Mouse (Mus musculus) liver, postnatal 0 days (tissue): ENCODE measurements around the gene Chrna1. TPM values are rescaled to one million over a fixed set of nuclear protein-coding genes. Genes with fewer than 3 reads are reported as not detected.
A peak's percentile ranks its signal among the peaks of the same experiment; 100 is the strongest.

Source experiments
- ATAC-seq: fragments of 200-750 bp; cut with Nextera tagmentation; 2 replicates; pipeline ENCODE4 v1.8.0; 2017; ENCODE audit warnings: mild to moderate bottlenecking, moderate library complexity
- DNase-seq: peaks from one replicate; pipeline ENCODE4 v3.0.0-alpha.2; 2016
- H3K27ac ChIP-seq: fragments of 300-500 bp; sonication (generic); 2 replicates; pipeline ENCODE4 v1.5.1; 2014; ENCODE audit warnings: antibody characterized with exemption, moderate library complexity, mild to moderate bottlenecking, low read depth
- H3K27me3 ChIP-seq: fragments of 300-500 bp; sonication (generic); 2 replicates; pipeline ENCODE4 v1.6.1; 2014; ENCODE audit warnings: low read length, control low read depth, mixed read lengths; ENCODE audit not compliant: insufficient read depth
- H3K36me3 ChIP-seq: fragments of 300-500 bp; sonication (generic); replicated peaks from 2 replicates; pipeline ENCODE4 v1.6.1; 2014; ENCODE audit warnings: mild to moderate bottlenecking, control low read depth, low read length, moderate library complexity, mixed read lengths; ENCODE audit not compliant: insufficient read depth
- H3K4me1 ChIP-seq: fragments of 300-500 bp; sonication (generic); 2 replicates; pipeline ENCODE4 v1.6.1; 2014; ENCODE audit warnings: antibody characterized with exemption, mild to moderate bottlenecking, control low read depth; ENCODE audit not compliant: insufficient read depth
- H3K4me2 ChIP-seq: fragments of 300-500 bp; sonication (generic); 2 replicates; pipeline ENCODE4 v1.6.1; 2014; ENCODE audit warnings: low read depth, mild to moderate bottlenecking, low read length, moderate library complexity, mixed read lengths
- H3K4me3 ChIP-seq: fragments of 300-500 bp; sonication (generic); 2 replicates; pipeline ENCODE4 v1.5.1; 2014; ENCODE audit warnings: low read depth, low read length
- H3K9ac ChIP-seq: fragments of 300-500 bp; sonication (generic); replicated peaks from 2 replicates; pipeline ENCODE4 v1.6.1; 2014; ENCODE audit warnings: mild to moderate bottlenecking, moderate library complexity
- H3K9me3 ChIP-seq: fragments of 300-500 bp; sonication (generic); 2 replicates; pipeline ENCODE4 v1.6.1; 2016; ENCODE audit warnings: mild to moderate bottlenecking, control low read depth, low read length, mixed read lengths
- CTCF ChIP-seq: sonication (generic); IDR thresholded peaks from 2 replicates; pipeline ENCODE4 v1.5.1; 2016; ENCODE audit warnings: antibody characterized with exemption, low read depth
- EP300 ChIP-seq: IDR thresholded peaks from 2 replicates; pipeline ENCODE4 v1.6.1; 2016; ENCODE audit warnings: antibody characterized with exemption, low read depth, mild to moderate bottlenecking
- WGBS: fragments of 180-500 bp; shearing (Covaris S2); extraction: QIAGEN DNeasy Blood & Tissue Kit; methylation state at CpG from one replicate; pipeline ENCODE4 v1.1.7; 2014; ENCODE audit not compliant: insufficient replicate concordance; 5-methylcytosine and 5-hydroxymethylcytosine counted together
- polyA plus RNA-seq: library from polyadenylated mRNA; unstranded; fragments of >200 nt; fragmentation: Nextera tagmentation; extraction: Ambion mirVana; gene quantifications from 2 replicates; pipeline ENCODE4 v1.2.1, GENCODE M21; 2015

The Chrna1 gene
- polyA plus RNA-seq, 1 experiment from 2014 or later, result 0.06 TPM

GRCm38 (mm10) chr2:73574418-73574817, 5.7 kb downstream of the Chrna1 start:
- Histone ChIP-seq H3K4me3 (no peak overlapping the region), H3K4me2 (no peak overlapping the region), H3K27me3 (no peaks in the 10 kb centered on the region), H3K9me3 (no peaks in the 10 kb centered on the region), H3K27ac (no peak overlapping the region), H3K36me3 (no peaks in the 10 kb centered on the region), H3K9ac (no peak overlapping the region), H3K4me1 (no peaks in the 10 kb centered on the region)
- TF ChIP-seq EP300 (no peak), CTCF (no peak)
- DNase-seq, result no peak
- WGBS, result 64% methylated on average over 6 of the region's 6 CpGs
- ATAC-seq, result no peak

GRCm38 (mm10) chr2:73573556-73573955, 6.6 kb downstream of the Chrna1 start:
- Histone ChIP-seq H3K9me3 (no peaks in the 10 kb centered on the region), H3K4me3 (no peak overlapping the region), H3K9ac (no peak overlapping the region), H3K27me3 (no peaks in the 10 kb centered on the region), H3K4me2 (no peak overlapping the region), H3K27ac (no peak overlapping the region), H3K36me3 (no peaks in the 10 kb centered on the region), H3K4me1 (no peaks in the 10 kb centered on the region)
- no peak for TF ChIP-seq CTCF
- TF ChIP-seq EP300, result no peak
- ATAC-seq, result no peak
- DNase-seq, result no peak
- 75% methylated on average over 4 of the region's 4 CpGs for WGBS

DNA sequence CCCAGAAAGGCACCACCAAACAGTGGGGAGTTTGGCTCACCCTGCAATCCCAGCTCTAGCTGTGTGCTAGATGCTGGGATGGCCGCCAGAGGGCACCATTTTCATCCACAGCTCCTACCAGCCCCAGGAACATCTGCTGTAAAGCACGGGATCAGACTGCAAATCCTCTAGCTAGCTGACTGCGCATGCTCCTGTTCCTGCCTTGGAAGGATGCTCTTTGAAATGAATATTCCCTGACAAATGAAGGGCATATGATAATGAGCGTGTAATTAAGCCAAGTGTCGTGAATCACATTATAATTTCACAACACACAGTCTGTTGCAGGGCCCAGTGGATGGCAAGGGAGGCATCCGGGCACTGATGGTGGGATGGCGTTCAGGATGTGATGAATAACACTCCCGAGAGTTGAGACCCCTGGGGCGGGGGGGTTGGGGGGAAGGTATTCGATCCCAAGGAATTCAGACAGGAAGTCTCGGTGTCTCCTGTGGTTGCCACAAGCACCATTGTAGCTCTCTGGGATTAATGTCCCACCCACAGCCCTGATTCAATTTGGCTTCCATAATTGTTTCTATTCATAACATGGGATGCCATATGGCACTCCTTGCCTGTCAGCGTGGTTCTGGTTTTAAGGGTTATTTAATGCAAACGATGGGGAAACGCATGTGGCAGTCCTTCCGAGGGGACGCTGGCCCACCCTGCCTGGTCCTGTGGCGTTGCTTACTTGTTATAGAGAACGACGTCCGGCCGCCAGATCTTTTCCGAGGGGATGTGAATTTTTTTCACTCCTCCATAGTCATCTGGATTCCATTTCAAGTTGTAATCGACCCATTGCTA, 7.4 kb downstream of the Chrna1 start:
- no peak overlapping the region for H3K4me3 ChIP-seq
- TF ChIP-seq EP300, result no peak
- TF ChIP-seq CTCF, result peak; percentile 81
- H3K27me3 ChIP-seq, result no peaks in the 10 kb centered on the region
- no peaks in the 10 kb centered on the region for H3K9me3 ChIP-seq
- WGBS, result 44% methylated on average over 23 of the region's 23 CpGs
- DNase-seq (peak; percentile 68), ATAC-seq (peak; percentile 56; the same call in 1 of the 2 replicates)
- H3K36me3 ChIP-seq, result no peaks in the 10 kb centered on the region
- no peak overlapping the region for H3K4me2 ChIP-seq
- H3K9ac ChIP-seq, result no peak overlapping the region
- H3K27ac ChIP-seq, result no peak overlapping the region
- no peaks in the 10 kb centered on the region for H3K4me1 ChIP-seq

- 68% methylated on average over 6 of the region's 6 CpGs for WGBS
- H3K27ac ChIP-seq, result no peak overlapping the region
- no peak overlapping the region for H3K9ac ChIP-seq
- H3K4me1 ChIP-seq, result no peaks in the 10 kb centered on the region
- H3K27me3 ChIP-seq, result no peaks in the 10 kb centered on the region
- DNase-seq (no peak), ATAC-seq (no peak)
- TF ChIP-seq CTCF (no peak), EP300 (no peak)
- no peak overlapping the region for H3K4me3 ChIP-seq
- H3K9me3 ChIP-seq, result no peaks in the 10 kb centered on the region
- H3K4me2 ChIP-seq, result no peak overlapping the region
- H3K36me3 ChIP-seq, result no peaks in the 10 kb centered on the region
Measured at GRCm38 (mm10) chr2:73571901-73572300, 8.2 kb downstream of the Chrna1 start.

DNA sequence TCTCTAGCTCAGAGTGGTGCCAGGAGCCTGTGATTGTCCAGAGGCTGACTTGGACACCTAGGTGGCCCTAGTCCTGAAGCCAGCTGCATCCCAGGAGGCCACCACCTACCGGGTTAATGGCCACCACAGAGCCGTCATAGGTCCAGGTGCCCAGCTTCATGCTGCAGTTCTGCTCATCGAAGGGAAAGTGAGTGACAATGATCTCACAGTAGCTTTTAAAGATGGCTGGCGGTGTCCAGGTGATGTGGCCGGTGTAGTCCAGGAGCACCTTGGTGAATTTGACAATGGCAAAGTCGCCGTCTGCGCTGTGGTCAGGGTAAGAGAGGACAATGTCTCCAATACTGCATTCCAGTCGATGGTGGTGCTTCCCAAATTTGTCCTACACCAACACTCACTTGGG, 8.8 kb downstream of the Chrna1 start:
- ATAC-seq, result no peak
- 79% methylated on average over 9 of the region's 9 CpGs for WGBS

GRCm38 (mm10) chr2:73566989-73567605, 13.0 kb downstream of the Chrna1 start:
- WGBS, result 24% methylated on average over 8 of the region's 8 CpGs
- ATAC-seq, result peak; percentile 58
- Histone ChIP-seq H3K27me3 (no peaks in the 10 kb centered on the region), H3K27ac (no peak overlapping the region), H3K9ac (no peak overlapping the region), H3K4me3 (no peak overlapping the region), H3K4me2 (peak overlapping the region; percentile 62), H3K9me3 (no peaks in the 10 kb centered on the region), H3K4me1 (no peaks in the 10 kb centered on the region), H3K36me3 (no peaks in the 10 kb centered on the region)
- peak; percentile 56 for DNase-seq
- TF ChIP-seq EP300, result no peak
- TF ChIP-seq CTCF, result peak; percentile 86

More for the DNA sequence above, 8.8 kb downstream of the Chrna1 start:
- no peak for TF ChIP-seq CTCF
- no peak for TF ChIP-seq EP300
- no peak overlapping the region for H3K27ac ChIP-seq
- H3K9me3 ChIP-seq, result no peaks in the 10 kb centered on the region
- H3K9ac ChIP-seq, result no peak overlapping the region
- H3K27me3 ChIP-seq, result no peaks in the 10 kb centered on the region
- no peaks in the 10 kb centered on the region for H3K4me1 ChIP-seq
- H3K4me2 ChIP-seq, result no peak overlapping the region
- no peaks in the 10 kb centered on the region for H3K36me3 ChIP-seq
- DNase-seq, result no peak
- H3K4me3 ChIP-seq, result no peak overlapping the region
